Mouse (Mus musculus) ZHBTc4 (cell line): ENCODE results near the gene Myom1.

Experiments
- DNase-seq: peaks from one replicate; pipeline ENCODE4 v3.0.0-alpha.2; 2011; ENCODE audit warnings: low read depth, low spot score

Myom1 gene

DNA sequence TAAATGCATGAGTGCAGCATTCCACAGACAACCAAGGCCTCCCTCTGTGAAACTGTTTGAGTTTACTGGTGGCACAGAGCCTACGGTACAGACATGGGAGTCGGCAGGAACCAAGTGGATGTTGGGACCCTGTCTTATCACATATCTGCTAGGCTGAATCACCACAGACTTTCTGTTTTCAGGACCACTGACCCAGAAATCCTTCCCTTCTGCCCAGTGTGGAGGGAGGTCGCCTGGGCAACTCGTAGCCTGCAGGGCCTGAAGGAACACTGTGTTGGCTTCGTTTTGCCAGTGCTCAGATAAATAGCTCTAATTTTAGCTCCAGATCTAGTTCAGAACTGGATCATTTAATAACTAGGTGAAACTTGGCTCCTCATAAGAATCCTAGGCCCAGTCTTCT lies 12.5 kb downstream of the Myom1 start:
- no peak for DNase-seq

DNA sequence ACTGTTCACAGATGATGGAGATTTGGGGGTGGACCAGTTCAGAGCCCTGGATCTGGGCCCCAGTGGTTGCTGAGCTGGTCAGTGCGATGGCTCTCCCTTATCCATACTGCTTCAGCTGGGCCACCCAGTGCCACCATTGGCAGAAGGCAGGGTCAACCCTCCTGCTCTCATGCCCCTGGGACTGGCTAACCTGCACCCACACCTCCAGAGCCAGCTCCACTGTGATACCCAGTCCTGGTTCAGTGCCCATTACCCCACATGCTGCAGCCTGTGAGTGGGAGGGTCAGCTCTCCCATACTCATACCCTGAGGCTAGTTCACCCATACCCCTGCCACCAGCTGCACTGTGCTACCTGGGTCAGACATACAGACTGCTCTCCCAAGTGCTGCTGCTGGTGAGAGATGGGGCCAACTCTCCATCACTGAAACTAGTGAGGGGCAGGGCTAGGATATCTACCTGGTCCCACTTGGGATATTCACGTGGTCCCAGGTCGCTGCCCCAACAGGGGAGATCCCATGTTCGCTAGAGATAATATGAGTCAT lies 15.1 kb downstream of the Myom1 start:
- no peak for DNase-seq

DNA sequence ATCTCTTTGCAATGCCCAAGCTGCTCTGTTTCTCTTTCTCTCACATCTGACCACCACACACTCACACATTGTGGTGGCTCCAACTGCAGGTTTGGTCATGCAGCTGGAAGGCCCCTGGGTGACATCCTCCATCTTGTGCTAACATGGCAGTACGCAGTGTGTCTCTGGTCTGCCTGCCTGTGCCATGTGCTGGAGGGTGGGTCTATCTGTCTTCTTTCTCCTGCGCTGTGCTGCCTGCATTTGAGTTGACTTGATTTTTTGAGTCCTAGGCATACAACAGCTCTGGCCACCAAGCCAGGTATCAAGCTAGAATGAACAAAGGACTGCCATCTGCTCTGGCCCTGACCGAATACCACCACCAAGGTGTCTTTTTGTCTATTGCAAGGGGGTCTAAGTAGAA lies 15.7 kb downstream of the Myom1 start:
- no peak for DNase-seq

DNA sequence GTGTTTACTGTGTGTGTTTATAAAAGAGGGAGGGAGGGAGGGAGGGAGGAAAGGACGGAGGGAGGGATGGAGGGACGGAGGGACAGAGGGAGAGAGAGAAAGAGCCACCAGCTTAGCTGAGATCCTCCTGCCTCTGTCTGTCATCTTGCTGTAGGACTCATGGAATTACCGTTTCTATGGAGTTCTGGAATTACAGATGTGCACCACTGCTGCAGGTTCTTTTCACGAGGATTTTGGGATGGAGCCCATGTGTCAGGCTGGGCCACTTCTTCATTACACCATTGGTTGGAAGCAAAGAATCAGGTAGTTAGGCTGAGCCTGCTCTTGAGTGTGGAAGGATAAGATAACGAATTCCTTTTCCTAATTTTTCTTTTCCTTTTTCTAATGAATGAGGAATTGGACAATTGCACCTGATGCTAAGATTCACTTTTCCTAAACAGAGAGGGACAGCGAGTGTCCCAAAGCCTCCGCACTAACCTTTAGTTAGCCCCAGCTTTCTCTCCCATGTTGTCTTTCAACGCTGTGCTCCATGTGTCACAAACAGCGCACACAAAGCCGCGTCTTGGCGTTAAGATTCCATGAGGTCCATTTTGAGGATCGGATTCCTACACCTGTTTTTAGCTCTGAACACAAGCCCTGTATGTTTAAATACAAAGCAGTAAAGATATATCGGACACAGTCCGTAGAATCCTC lies 16.3 kb downstream of the Myom1 start:
- DNase-seq = no peak

DNA sequence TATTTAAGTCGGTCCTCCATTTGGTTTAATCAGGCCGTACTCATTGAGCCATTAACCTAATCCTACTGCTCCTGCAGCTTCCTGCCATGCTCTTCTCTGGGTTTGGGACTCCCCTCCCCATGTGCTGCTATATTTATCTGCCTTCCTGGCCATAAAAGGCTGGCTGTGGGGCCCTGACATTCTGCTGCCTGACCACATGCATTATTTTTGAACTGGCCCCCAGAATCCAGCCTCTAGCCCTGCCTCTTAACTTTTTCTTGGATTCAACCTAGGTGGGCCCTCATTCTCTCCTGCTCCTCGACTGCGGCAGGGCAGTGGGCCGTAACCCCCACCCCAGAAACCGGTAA lies 16.8 kb downstream of the Myom1 start:
- DNase-seq = no peak

DNA sequence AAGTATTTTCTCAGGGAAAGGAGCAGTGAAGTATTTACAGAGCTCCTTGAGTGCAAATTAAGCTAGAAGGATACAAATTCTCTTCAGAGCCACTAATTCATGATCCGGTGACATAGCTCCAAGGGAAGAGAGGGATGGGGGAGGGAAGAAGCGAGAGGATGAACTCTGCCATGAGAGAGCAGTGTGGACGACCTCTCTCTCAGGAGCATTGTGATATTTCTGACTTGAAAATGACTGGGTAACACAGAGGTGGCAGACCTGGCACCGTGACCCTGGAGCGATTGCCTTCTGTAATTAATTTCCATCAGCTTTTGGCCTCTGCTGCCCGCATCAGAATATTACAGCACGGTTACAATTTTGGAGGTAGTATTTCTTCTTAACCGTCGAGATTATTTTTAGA lies 17.4 kb downstream of the Myom1 start:
- DNase-seq = no peak

DNA sequence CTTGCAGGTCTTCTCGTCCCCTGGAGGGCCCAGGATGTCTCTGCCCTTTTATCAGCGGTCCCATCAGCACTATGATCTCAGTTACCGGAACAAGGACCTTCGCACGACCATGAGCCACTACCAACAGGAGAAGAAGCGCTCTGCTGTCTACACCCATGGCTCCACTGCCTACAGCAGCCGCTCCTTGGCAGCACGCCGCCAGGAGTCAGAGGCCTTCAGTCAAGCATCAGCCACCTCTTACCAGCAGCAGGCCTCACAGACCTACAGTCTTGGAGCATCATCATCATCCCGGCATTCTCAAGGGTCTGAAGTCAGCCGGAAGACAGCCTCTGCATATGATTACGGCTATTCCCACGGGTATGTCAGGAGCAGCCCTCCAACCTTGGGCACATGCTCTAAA lies 20.4 kb downstream of the Myom1 start:
- no peak for DNase-seq

DNA sequence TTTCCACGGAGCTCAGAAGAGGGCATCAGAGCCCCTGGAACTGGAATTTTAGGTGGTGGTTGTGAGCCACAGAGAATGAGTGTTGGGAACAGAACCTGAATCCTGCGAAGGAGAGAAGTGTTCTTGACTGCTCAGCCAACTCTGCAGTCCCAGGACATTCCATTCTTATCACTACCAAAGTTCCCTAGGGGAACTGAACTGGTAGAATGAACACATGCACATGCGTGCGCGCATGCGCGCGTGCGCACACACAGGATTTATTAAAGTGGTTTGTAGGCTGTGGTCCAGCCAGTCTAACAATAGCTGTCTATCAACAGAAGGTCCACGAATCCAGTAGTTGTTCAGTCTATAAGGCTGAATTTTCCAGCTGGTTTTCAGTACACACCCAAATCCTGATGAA lies 21.6 kb downstream of the Myom1 start:
- no peak for DNase-seq

DNA sequence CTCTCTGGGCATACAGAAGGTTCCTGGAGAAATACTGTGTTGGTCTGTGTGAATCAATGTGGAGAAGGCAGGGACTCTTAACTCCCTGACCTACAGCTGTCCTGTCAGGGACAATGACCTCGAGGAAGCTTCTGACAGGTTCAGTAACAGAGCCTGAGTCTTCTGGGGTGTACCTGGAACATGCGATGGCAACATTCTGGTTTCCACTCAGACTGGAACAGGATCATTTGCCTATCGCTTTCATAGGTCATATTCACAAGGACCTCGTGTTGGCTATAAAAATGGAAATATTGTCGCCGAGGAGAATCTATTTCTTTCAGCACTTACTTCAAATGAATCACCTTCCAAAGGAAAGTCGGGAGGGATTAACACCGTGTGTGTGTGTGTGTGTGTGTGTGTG lies 23.5 kb downstream of the Myom1 start:
- DNase-seq = no peak

DNA sequence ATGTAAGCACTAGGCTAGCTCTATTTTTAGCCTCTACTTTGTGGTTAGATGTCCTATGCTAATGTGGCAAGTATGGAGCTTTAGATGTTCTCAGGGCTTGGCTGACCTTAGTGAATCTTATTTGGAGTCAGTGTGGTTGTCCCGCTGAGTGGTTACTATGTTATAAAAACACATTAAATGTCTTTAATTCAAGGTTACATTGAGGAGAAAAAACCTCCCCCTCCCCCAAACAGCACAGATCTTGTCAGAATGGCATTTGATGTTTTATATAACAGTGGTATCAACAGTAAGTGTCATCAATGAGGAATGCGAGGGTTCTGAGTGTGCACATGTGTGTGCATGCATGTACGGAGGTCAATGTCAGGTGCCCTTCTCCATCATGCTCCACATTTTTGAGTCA lies 24.8 kb downstream of the Myom1 start:
- no peak for DNase-seq

DNA sequence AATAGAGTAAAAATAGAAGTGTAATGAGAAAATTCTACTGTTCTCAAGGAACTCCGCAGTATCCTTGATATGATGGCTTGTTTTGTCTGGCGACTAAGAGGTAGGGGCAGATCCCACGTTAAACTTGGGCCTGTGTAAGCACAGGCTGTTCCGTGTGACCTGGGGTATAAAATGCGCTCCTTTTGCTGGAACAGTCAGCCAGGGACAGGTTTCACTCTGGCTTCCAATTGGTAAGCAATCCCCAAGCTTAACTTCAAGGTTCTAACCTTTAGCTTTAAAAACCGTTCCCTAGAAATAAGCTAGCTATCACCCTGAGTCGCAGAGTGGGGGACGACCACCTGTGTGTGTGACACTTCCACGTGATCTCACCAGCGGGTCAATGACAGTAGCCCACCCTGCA lies 30.3 kb downstream of the Myom1 start:
- DNase-seq = no peak

DNA sequence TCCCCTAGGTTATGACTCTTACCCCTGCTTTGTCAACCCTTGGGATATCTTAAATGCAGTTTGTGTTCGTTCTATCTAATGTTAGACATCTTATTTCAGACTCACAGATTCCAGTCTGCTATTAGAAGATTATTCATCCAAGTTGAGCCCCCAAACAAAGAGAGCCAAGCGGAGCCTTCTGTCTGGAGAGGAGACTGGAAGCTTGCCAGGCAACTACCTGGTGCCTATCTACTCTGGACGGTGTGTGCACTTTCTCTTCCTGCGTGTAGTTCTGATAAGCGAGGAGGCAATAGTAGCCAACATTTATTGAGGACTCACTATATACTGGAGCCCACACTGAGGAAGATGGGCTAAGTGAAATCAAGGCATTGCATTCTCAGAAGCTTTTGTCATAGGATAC lies 32.0 kb downstream of the Myom1 start:
- no peak for DNase-seq

DNA sequence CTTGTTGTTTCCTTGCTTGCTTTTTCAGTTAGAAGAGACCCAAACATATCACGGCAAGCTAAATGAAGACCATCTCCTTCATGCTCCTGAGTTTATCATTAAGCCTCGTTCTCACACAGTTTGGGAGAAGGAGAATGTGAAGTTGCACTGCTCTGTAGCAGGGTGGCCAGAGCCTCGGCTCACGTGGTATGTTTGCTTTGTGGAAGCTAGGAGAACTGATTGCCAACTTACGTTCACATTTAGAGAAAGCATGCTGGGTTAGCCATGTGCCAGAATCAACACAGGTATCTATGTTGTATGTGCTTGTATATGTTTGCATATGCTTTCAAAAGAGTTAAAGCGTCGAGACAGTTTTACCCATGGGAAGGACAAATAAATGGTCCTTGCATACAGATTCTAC lies 34.8 kb downstream of the Myom1 start:
- no peak for DNase-seq

DNA sequence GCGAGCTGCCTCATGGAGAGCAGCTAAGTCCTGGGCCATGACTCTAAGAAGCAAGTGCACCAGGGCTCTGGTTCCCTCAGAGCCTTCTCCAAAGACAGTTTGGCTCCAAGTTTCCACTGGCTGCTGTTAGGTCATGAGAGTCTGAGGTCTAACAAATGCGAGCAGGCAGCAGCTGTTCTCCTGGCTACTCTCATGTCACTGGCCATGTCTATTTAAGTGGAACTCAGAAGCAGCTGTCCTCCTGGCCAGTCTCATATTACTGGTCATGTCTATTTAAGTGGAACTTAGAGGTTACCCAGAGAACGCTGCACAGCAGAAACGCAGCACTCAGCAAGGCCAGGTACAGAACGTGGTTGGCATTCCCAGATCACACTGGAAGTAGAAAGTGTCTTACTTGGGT lies 36.4 kb downstream of the Myom1 start:
- DNase-seq = no peak

DNA sequence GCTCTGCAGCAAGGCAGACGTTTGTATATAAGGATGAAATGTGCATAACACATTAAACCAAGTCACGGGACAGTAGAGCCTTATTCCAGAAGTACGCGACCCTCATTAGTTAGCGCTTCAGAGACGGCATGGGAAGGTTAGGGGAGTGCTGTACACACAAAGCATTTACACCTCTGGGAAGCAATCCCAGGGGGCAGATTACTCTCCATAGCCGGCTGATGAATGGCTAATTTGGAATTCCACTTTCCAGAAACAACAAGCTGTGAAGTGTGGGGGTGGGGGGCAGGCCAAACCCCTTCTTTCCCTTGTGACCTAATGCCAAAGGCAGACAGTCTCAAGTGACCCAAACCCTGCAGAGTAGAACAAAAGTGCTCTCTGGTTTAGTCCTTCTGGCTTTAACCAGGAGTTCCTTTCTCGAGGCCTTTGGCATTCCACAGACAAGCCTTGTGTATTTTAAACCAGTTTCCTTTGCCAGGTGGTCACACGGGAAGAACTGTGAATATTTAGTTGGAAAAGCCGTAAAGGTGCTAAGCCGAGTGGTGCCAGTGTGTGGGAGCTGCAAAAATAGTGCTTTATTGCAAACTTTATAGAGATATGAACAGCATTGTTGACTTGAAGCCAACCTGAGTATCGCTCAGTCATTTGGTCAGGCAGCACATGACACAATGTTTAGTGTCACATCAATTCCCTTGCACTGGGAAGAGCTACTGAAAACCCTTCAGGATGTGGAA lies 37.6 kb downstream of the Myom1 start:
- no peak for DNase-seq

DNA sequence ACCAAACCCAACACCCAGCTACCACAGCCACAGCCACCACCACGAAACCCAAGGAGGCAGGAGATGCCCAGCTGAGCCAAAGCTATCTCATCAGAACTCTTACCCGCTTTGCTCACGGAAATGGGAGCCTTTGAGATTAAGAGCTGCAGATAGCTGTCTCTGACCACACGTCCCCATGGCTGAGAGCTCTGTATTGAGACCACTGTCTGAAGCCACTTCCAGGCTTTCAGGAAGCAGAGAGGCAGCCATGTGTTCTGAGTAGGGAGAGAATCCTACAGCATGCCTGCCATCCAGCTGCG lies 38.1 kb downstream of the Myom1 start:
- DNase-seq = no peak

DNA sequence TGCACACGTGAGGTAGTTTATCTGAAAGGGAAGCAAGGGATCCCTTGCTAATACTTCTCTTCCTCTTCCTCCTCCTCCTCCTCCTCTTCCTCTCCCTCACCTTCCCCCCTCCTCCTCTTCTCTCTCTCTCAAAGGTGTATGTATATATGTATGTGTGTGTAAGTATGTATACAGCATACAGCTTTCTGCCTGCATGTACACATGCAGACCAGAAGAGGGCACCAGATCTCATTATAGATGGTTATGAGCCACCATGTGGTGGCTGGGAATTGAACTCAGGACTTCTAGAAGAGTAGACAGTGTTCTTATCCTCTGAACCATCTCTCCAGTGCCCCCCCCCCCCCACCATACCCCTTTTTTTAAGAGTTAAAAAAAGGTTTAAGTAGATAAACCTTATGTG lies 40.2 kb downstream of the Myom1 start:
- peak; percentile 24 for DNase-seq

DNA sequence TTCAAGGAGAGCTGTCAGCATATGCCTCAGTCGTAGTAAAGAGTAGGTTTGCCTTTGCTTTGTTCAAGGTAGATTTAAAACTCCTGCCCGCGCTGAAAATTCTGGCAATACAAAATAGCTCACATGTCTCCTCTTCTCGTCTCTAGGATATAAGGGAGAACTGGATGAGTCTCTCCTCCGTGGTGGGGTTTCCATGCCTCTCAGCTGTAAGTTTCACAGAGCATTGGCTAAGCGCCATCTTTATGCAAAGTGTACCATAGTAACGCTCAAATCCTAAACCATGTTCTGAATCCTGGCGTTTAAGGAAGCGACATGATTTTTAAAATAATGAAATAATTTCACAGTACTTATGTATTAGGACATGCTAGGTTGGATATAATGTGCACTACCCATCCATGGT lies 43.2 kb downstream of the Myom1 start:
- DNase-seq = no peak

DNA sequence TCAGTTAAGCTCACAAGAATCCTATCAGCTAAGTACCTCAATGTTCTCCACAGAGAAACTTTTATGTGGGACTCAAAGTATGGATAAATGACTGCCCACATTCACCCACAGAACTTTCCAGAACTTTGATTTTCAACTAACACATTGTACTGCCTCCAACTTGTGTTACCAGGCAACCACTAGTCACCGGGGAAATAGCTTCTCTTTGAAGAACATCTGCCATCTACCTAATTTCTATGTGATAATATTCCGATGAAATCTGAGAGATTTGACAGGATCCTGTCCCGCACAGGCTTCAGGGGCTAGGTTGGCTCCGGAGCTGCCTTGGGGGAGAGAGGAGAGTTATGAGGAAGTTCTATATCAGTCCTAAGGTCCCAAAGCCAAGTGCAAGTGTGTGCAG lies 44.4 kb downstream of the Myom1 start:
- no peak for DNase-seq

DNA sequence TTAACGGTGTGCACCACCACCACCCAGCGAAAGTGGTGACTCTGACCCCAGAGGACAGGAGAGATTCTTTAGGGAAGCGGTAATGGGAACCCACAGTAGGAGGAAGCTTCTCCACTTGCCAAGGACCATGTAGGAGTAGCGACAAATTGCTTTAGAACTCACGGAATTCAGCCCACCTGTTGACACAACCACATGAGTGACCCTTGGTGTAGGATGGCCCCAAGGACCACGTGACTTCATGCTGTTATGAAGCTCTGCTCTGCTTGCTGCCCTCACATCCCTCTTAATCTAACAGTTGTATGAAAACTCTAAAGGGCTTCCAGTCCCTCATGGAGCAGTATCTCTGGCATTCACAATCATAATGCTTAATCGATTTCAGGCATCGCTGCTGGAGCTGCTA lies 46.9 kb downstream of the Myom1 start:
- DNase-seq = no peak

DNA sequence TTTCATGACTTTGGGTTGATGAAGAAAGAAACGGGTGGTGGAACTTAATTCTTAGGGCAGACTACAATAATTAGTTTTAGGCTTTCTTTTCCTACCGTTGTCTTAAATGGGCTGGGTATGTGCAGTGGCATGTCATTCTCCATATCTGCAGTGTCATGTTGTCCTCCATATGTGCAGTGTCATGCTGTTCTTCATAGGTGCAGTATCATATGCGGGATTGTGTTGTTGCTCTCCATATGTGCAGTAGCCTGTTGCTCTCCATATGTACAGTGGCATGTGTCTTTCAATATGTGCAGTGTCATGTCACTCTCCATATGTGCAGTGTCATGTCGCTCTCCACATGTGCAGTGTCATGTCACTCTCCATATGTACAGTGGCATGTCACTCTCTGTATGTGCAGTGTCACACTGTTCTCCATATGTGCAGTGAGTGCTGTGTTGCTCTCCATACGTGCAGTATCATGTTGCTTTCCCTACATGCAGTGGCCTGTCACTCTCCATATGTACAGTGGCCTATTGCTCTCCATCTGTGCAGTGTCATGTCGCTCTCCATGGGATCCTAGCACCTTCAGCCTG lies 50.8 kb downstream of the Myom1 start:
- no peak for DNase-seq

DNA sequence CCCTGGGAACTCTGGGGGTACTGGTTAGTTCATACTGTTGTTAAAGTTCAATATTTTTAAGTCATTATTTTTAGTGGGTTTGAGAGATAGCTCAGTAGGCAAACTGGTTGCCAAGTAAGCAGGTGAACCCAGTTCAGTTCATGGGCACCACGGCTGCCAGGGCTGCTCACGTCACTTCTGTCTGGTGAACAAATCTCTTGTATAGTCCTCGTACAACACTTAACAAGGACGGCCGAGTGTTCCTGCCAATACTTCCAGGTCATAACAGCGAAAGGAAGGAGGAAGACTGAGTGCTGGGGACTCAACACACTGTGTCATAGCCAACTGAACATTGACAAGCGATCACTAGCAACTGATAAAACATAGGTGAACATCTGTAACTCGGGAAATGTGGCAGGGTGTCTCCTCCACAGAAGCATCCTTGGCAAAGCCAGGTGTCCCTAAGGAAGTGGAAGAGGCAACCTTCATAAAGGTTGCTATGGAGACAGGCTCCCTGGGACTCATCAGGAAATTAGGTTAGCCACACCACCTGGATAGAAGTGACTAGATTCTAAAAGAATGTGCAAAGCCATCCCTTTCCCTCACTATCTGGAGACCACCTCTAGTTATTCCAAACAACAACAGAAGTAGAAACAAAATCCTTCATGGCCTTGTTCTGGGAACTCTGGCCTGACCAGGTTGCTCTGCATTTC lies 52.9 kb downstream of the Myom1 start:
- no peak for DNase-seq

DNA sequence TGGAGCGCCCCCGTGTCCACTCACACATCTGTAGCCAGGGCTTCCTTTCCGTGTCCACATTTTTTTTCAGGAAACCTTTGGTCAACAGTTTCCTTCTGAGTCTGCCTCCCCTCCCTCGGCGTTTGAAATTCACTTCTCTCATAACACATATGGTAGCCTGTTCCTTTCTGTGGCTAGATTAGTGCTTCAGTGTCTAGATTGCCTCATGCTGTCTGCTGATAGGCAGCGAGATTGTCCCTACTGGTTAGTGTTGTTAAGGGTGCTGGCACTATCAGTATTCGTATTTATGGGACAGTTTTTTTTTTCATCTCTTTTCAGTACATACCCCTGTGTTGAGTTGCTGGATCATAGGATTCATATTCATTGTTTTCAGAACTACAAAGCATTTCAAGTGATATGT lies 54.0 kb downstream of the Myom1 start:
- no peak for DNase-seq
